Mouse (Mus musculus): Measurements from ENCODE around the gene Eapp.

GRCm38 (mm10) chr12:54676709-54677108 lies 19.0 kb downstream of the Eapp start:
- TF ChIP-seq CTCF (conservative IDR thresholded peaks at IDR 0.05; ENCODE audit: insufficient read depth, insufficient read length, low read depth, low read length) (no peak), POLR2A (IDR thresholded peaks at IDR 0.05; ENCODE audit: low read depth, low read length) (no peak)
